Mouse (Mus musculus) limb, embryonic 13.5 days (tissue): Measurements from ENCODE around the gene H2-M3. TPM values are rescaled to one million over a fixed set of nuclear protein-coding genes. Genes with fewer than 3 reads are reported as not detected.
"Not testable (repeated sequence)": the region's sequence is repeated elsewhere in the genome, so short reads cannot be mapped to it uniquely, and the experiment has no call there.

ENCODE experiments used
- ATAC-seq: fragments of 200-750 bp; cut with Nextera tagmentation; 2 replicates; pipeline ENCODE4 v1.8.0; 2017; ENCODE audit warnings: low read depth, moderate number of reproducible peaks, moderate TSS enrichment; ENCODE audit not compliant: low FRiP score
- H3K27ac ChIP-seq: fragments of 300-500 bp; sonication (generic); 2 replicates; pipeline ENCODE4 v1.5.1; 2015; ENCODE audit warnings: inconsistent platforms, mild to moderate bottlenecking, moderate library complexity
- H3K27me3 ChIP-seq: fragments of 300-500 bp; sonication (generic); 2 replicates; pipeline ENCODE4 v1.6.1; 2015; ENCODE audit warnings: mild to moderate bottlenecking, inconsistent platforms
- H3K36me3 ChIP-seq: fragments of 300-500 bp; sonication (generic); 2 replicates; pipeline ENCODE4 v1.6.1; 2015; ENCODE audit warnings: inconsistent platforms, mild to moderate bottlenecking, moderate library complexity
- H3K4me1 ChIP-seq: fragments of 300-500 bp; sonication (generic); 2 replicates; pipeline ENCODE4 v1.6.1; 2015; ENCODE audit warnings: inconsistent platforms
- H3K4me2 ChIP-seq: fragments of 300-500 bp; sonication (generic); replicated peaks from 2 replicates; pipeline ENCODE4 v1.6.1; 2015; ENCODE audit warnings: inconsistent platforms, mild to moderate bottlenecking, moderate library complexity
- H3K4me3 ChIP-seq: fragments of 300-500 bp; sonication (generic); 2 replicates; pipeline ENCODE4 v1.5.1; 2015; ENCODE audit warnings: moderate library complexity, mild to moderate bottlenecking, inconsistent platforms
- H3K9ac ChIP-seq: fragments of 300-500 bp; sonication (generic); 2 replicates; pipeline ENCODE4 v1.6.1; 2015; ENCODE audit warnings: mild to moderate bottlenecking, inconsistent platforms
- H3K9me3 ChIP-seq: fragments of 300-500 bp; sonication (generic); 2 replicates; pipeline ENCODE4 v1.6.1; 2016; ENCODE audit warnings: inconsistent platforms
- WGBS: fragments of 180-500 bp; shearing (Covaris S2); methylation state at CpG from one replicate; pipeline ENCODE4 v1.1.7; 2015; 5-methylcytosine and 5-hydroxymethylcytosine counted together
- polyA plus RNA-seq: library from polyadenylated mRNA; unstranded; fragments of >200 nt; fragmentation: Nextera tagmentation; extraction: Ambion mirVana; gene quantifications from 2 replicates; pipeline ENCODE4 v1.2.1, GENCODE M21; 2015

Gene H2-M3
- 1.8 and 2.0 TPM in 2 replicates for polyA plus RNA-seq

GRCm38 (mm10) chr17:37270058-37270701 is at the start of gene H2-M3:
Gene H2-M3 (plus strand): TSS chr17:37270220.
- Histone ChIP-seq H3K9ac (peak within 1 kb of the TSS; percentile 48; the same call in 1 of the 2 replicates), H3K9me3 (no peaks in the 10 kb centered on the region)

GRCm38 (mm10) chr17:37221879-37222278 is 48.1 kb upstream of the H2-M3 start:
- no peak overlapping the region for H3K4me3 ChIP-seq
- no peak overlapping the region for H3K27ac ChIP-seq
- H3K4me2 ChIP-seq: no peak overlapping the region
- WGBS: 15% methylated on average over 1 of the region's 1 CpGs
- 0 out of 2 replicates have a peak, but pooled peaks cover 8% of the 10 kb centered on the region for H3K9me3 ChIP-seq
- H3K4me1 ChIP-seq: no peaks in the 10 kb centered on the region
- ATAC-seq: no peak
- no peak overlapping the region for H3K9ac ChIP-seq
- H3K27me3 ChIP-seq: no peaks in the 10 kb centered on the region
- no peaks in the 10 kb centered on the region for H3K36me3 ChIP-seq

More at GRCm38 (mm10) chr17:37270058-37270701, at the start of gene H2-M3:
- Histone ChIP-seq H3K4me2 (peak within 1 kb of the TSS; percentile 77), H3K27me3 (peaks cover 5% of the 10 kb centered on the region; the same call in 1 of the 2 replicates), H3K27ac (no peak within 1 kb of the TSS), H3K4me3 (peak within 1 kb of the TSS; percentile 48), H3K4me1 (no peaks in the 10 kb centered on the region), H3K36me3 (no peaks in the 10 kb centered on the region)
- 4% methylated on average over 26 of the region's 26 CpGs for WGBS
- ATAC-seq: peak; percentile 94

DNA sequence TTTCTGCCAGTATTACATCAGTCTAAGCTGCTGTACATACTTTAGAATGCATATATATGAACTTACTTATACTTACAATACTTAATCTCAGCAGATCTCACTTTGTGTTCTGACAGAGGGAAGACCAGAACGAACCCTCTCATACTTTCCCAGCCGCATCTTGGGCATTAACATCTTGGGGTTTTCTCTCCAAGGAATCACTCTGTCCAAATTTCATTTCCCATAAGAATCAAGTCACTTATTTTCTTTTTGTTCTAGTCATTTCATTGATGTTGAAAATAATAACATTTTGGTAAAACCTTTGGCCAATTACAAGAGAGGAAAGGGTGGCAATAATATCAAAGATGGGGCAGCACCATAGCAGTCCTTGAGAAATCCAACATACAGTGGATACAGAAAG is 32.8 kb upstream of the H2-M3 start, which contains the start of gene Olfr97:
Gene Olfr97 (minus strand): TSS at position 101 of the 400 bp plus-strand sequence.
- H3K36me3 ChIP-seq, H3K9ac ChIP-seq, H3K4me2 ChIP-seq, H3K9me3 ChIP-seq, H3K27me3 ChIP-seq, H3K4me3 ChIP-seq, H3K27ac ChIP-seq, H3K4me1 ChIP-seq, ATAC-seq: not testable (repeated sequence)
- WGBS: 83% methylated on average over 2 of the region's 2 CpGs

DNA sequence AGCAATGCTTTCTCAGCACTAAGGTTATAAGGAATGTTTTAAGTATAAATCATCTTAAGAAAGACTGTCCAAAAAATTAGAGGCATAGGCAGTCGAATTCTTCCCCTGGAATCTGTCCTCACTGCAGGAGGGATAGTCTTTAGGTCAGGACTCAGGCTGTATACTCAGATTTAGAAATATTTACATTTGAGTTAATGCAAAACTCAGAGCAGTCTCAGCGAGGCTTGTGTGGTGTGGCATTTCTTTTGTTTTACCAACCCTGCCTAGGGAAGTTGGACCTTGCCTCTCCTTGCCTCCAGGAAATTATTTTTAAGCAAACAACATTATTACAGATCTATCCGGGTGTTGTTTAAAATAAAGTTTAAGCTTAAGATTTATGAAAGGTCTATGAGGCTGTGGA is 27.8 kb upstream of the H2-M3 start:
- H3K9ac ChIP-seq: no peak overlapping the region
- no peak overlapping the region for H3K27ac ChIP-seq
- no peak overlapping the region for H3K4me3 ChIP-seq
- WGBS: 59% methylated on average over 3 of the region's 3 CpGs
- no peaks in the 10 kb centered on the region for H3K27me3 ChIP-seq
- H3K4me2 ChIP-seq: no peak overlapping the region
- H3K4me1 ChIP-seq: no peaks in the 10 kb centered on the region
- no peak for ATAC-seq
- no peaks in the 10 kb centered on the region for H3K9me3 ChIP-seq
- H3K36me3 ChIP-seq: no peaks in the 10 kb centered on the region

DNA sequence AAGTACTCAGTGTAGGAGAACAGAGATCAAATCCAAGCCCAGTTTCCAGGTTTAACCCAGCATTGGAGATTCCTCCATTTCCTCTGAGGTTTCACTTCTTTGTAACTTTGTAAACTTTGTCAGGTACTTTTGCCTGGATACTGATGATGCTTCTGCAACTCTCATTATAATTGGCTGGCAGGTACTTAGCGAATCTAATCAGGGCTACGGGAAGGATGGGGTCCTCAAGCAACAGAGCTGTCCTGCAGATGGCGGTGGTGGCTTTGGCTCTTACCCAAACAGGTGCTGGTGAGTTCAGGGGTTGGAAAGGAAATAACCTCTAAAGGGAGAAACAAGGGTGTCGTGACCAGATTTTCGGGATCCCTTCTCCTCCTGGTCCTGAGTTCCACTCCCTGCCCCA is 23.3 kb upstream of the H2-M3 start:
- 24% methylated on average over 5 of the region's 5 CpGs for WGBS
- H3K9me3 ChIP-seq: no peaks in the 10 kb centered on the region
- no peak overlapping the region for H3K27ac ChIP-seq
- no peak overlapping the region for H3K4me2 ChIP-seq
- no peaks in the 10 kb centered on the region for H3K27me3 ChIP-seq
- H3K9ac ChIP-seq: no peak overlapping the region
- no peak for ATAC-seq
- no peak overlapping the region for H3K4me3 ChIP-seq
- no peaks in the 10 kb centered on the region for H3K4me1 ChIP-seq
- H3K36me3 ChIP-seq: no peaks in the 10 kb centered on the region

- Histone ChIP-seq H3K9me3 (no peaks in the 10 kb centered on the region), H3K27ac (no peak overlapping the region), H3K4me2 (no peak overlapping the region), H3K4me1 (no peaks in the 10 kb centered on the region), H3K4me3 (no peak overlapping the region), H3K36me3 (no peaks in the 10 kb centered on the region), H3K9ac (no peak overlapping the region), H3K27me3 (no peaks in the 10 kb centered on the region)
- ATAC-seq: no peak
These were observed 20.6 kb upstream of the H2-M3 start for GRCm38 (mm10) chr17:37249460-37249859.

DNA sequence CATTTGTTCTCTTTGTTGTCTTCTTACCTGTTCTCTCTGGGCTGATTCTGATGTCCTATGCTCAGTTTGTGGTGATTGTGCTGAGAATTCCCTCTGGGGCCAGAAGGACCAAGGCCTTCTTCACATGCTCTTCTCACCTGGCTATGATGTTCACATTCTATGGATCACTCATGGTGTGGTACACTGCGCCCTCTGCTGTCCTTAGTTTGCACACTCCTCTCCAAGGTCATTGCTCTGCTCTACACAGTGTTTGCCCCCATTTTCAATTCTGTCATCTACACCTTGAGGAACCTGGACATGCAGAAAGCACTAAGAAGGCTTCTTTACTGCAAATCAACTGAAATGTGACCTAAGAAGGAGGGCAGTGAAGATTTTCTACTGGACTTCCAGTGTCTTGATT is 19.5 kb upstream of the H2-M3 start:
- no peak overlapping the region for H3K9ac ChIP-seq
- H3K4me1 ChIP-seq: no peaks in the 10 kb centered on the region
- H3K27me3 ChIP-seq: no peaks in the 10 kb centered on the region
- WGBS: 10% methylated on average over 1 of the region's 1 CpGs
- no peak overlapping the region for H3K27ac ChIP-seq
- ATAC-seq: no peak
- H3K36me3 ChIP-seq: no peaks in the 10 kb centered on the region
- no peaks in the 10 kb centered on the region for H3K9me3 ChIP-seq
- no peak overlapping the region for H3K4me3 ChIP-seq
- H3K4me2 ChIP-seq: no peak overlapping the region

DNA sequence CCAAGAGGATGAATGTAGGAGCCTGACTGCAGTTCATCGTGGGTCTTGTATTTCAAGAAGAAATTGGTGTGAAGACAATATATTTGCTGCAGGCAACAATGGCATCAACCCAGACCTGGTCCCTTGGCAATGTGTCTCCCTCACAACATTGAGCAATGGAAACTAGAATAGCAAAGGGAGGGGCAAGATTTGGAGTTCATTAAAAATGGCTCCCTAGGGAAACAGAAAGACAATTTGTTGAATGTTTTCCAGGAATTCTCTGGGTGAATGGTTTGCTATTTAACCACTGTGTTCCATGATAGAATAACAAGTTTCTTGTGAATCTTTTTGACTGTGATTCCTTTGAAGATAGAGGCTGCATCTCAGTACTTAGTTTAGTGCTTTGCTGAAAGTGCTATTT is 6.4 kb upstream of the H2-M3 start, which contains the start of gene Olfr98:
Gene Olfr98 (minus strand): TSS at position 124 of the 400 bp plus-strand sequence.
- H3K9me3 ChIP-seq: no peaks in the 10 kb centered on the region
- no peaks in the 10 kb centered on the region for H3K4me1 ChIP-seq
- H3K9ac ChIP-seq: no peak within 1 kb of the TSS
- WGBS: 84% methylated on average over 1 of the region's 1 CpGs
- H3K4me2 ChIP-seq: no peak within 1 kb of the TSS
- no peak within 1 kb of the TSS for H3K4me3 ChIP-seq
- H3K27ac ChIP-seq: no peak within 1 kb of the TSS
- ATAC-seq: no peak
- no peaks in the 10 kb centered on the region for H3K36me3 ChIP-seq
- H3K27me3 ChIP-seq: no peaks in the 10 kb centered on the region

- 0 out of 2 replicates have a peak, but pooled peaks have one; percentile 20 for ATAC-seq
These were observed 677 bp downstream of the H2-M3 start for GRCm38 (mm10) chr17:37270702-37271092.

DNA sequence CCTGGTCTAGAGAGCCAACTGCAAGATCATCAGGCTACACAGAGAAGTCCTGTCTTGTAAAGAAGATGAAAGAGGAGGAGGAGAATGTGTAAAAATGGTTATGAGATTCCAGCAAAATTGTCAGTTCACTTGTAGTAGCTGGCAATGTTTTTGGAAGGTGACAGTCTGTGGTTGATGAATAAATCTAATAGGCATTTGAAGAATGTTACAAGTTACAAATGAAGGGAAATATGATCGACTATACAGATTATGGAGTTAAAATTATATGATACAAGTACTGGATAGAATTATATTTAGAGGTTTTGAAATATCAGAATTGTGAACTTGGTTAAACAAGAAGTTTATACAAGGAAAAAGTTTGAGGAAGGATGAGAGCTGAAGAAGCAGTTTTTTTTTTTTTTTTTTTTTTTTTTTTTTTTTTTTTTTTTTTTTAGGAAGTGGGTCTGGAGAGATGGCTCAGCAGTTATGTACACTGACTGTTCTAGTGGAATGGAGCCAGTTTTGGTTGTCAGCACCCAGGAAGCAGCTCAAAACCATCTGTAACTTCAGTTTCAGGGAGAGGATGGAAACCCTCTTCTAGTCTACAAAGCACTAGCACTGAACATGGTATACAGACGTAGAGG is 5.7 kb downstream of the H2-M3 start:
- ATAC-seq: no peak
- no peak overlapping the region for H3K27ac ChIP-seq
- peaks cover 3% of the 10 kb centered on the region; the same call in 1 of the 2 replicates for H3K27me3 ChIP-seq
- no peak overlapping the region for H3K9ac ChIP-seq
- H3K36me3 ChIP-seq: no peaks in the 10 kb centered on the region
- H3K4me1 ChIP-seq: no peaks in the 10 kb centered on the region
- H3K4me2 ChIP-seq: no peak overlapping the region
- H3K9me3 ChIP-seq: no peaks in the 10 kb centered on the region
- H3K4me3 ChIP-seq: no peak overlapping the region
- 72% methylated on average over 2 of the region's 2 CpGs for WGBS

More at GRCm38 (mm10) chr17:37270702-37271092, 677 bp downstream of the H2-M3 start:
- Histone ChIP-seq H3K36me3 (no peaks in the 10 kb centered on the region), H3K27me3 (peaks cover 5% of the 10 kb centered on the region; the same call in 1 of the 2 replicates), H3K4me2 (peak overlapping the region; percentile 77), H3K9me3 (no peaks in the 10 kb centered on the region), H3K9ac (peak overlapping the region; percentile 48; the same call in 1 of the 2 replicates), H3K27ac (no peak overlapping the region), H3K4me3 (peak overlapping the region; percentile 48), H3K4me1 (no peaks in the 10 kb centered on the region)
- 65% methylated on average over 8 of the region's 8 CpGs for WGBS

DNA sequence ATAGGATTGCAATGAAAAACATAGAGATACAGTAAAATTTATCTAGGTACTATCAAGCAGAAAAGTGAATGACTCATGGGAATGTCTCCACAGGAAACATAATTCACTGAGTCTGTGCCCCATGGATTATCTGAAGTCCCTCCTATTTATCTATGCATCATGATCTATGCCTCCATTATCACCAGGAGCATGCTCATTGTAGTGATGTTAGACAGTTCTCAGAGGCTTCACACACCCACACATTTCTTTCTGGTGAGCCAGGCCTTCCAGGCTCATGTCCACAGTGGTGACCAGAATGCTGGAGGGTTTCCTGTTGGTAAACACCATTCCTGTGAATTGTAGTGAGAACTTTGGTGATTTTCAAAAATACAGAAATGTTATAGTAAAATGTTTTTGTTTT is 6.6 kb downstream of the H2-M3 start:
- Histone ChIP-seq H3K4me1 (no peaks in the 10 kb centered on the region), H3K4me2 (no peak overlapping the region), H3K36me3 (no peaks in the 10 kb centered on the region), H3K9me3 (no peaks in the 10 kb centered on the region), H3K4me3 (no peak overlapping the region), H3K27me3 (no peaks in the 10 kb centered on the region), H3K9ac (no peak overlapping the region), H3K27ac (no peak overlapping the region)
- ATAC-seq: no peak

DNA sequence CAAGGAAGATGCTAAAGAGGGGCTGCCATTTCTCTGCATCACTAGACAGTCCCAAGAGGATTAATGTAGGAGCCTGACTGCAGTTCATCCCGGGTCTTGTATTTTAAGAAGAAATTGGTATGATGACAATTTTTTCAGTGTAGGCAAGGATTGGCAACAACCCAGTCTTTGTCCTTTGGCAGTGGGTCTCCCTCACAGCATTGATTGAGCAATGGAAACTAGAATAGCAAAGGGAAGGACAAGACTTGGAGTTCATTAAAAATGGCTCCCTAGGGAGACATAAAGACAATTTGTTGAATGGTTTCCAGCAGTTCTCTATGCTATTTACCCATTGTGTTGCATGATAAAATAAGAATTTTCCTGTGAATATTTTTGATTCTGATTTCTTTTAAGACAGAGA is 10.3 kb downstream of the H2-M3 start:
- Histone ChIP-seq H3K4me3 (no peak overlapping the region), H3K27ac (no peak overlapping the region), H3K27me3 (no peaks in the 10 kb centered on the region), H3K4me1 (no peaks in the 10 kb centered on the region), H3K4me2 (no peak overlapping the region), H3K9me3 (no peaks in the 10 kb centered on the region), H3K9ac (no peak overlapping the region), H3K36me3 (no peaks in the 10 kb centered on the region)
- 85% methylated on average over 1 of the region's 1 CpGs for WGBS
- no peak for ATAC-seq
